Mouse (Mus musculus) CH12.LX (cell line): ENCODE results near the gene Exoc6b. TPM values are rescaled to one million over a fixed set of nuclear protein-coding genes. Genes with fewer than 3 reads are reported as not detected.

Experiments used
- DNase-seq: peaks from one replicate; pipeline ENCODE4 v3.0.0-alpha.2; 2013; ENCODE audit errors: extremely low read depth
- H3K27ac ChIP-seq: 2 replicates; pipeline ENCODE4 v1.5.1; 2012; ENCODE audit warnings: low read depth, mild to moderate bottlenecking, control low read depth, moderate library complexity; ENCODE audit not compliant: insufficient read depth
- H3K27me3 ChIP-seq: replicated peaks from 2 replicates; pipeline ENCODE3; 2012; ENCODE audit warnings: inconsistent platforms
- H3K36me3 ChIP-seq, 2 experiments: replicated peaks in 1 of 2; 2 replicates each; pipeline versions ENCODE3 to v1.6.1; 2012; ENCODE audit warnings: inconsistent platforms in 1 of 2, low read length in 1 of 2, mild to moderate bottlenecking in 1 of 2, mixed read lengths in 1 of 2, moderate library complexity in 1 of 2; ENCODE audit not compliant: control insufficient read depth in 1 of 2, insufficient read depth in 1 of 2
- H3K4me1 ChIP-seq, 2 experiments: 2 replicates each; pipeline ENCODE4 v1.6.1; 2012; ENCODE audit warnings: inconsistent platforms in 1 of 2, moderate library complexity in 1 of 2; ENCODE audit not compliant: insufficient read depth in 2 of 2, control insufficient read depth in 1 of 2
- H3K4me2 ChIP-seq: 2 replicates; pipeline ENCODE4 v1.6.1; 2012; ENCODE audit warnings: low read depth, mild to moderate bottlenecking, control low read depth; ENCODE audit not compliant: poor library complexity, insufficient read depth, severe bottlenecking
- H3K4me3 ChIP-seq, 3 experiments: fragments of 150-350 bp in 1 of 3; sonication (generic) in 1 of 3; replicated peaks in 1 of 3; 2 replicates each; pipeline versions ENCODE3 to v1.5.1; 2011 to 2012; ENCODE audit warnings: low read depth in 2 of 3, low read length in 2 of 3, mild to moderate bottlenecking in 2 of 3, moderate library complexity in 2 of 3, control low read depth in 1 of 3, improper control_type of control experiment in 1 of 3, inconsistent platforms in 1 of 3, mixed read lengths in 1 of 3; ENCODE audit not compliant: poor library complexity in 1 of 3
- H3K79me2 ChIP-seq: replicated peaks from 2 replicates; pipeline ENCODE4 v1.6.1; 2012; ENCODE audit warnings: mild to moderate bottlenecking, moderate library complexity; ENCODE audit not compliant: control insufficient read depth, poor library complexity, insufficient read depth, severe bottlenecking; ENCODE audit errors: extremely low read depth
- H3K9ac ChIP-seq: 2 replicates; pipeline ENCODE4 v1.6.1; 2012; ENCODE audit warnings: low read depth, mild to moderate bottlenecking, control low read depth, moderate library complexity; ENCODE audit not compliant: insufficient read depth
- H3K9me3 ChIP-seq: replicated peaks from 2 replicates; pipeline ENCODE3; 2012; ENCODE audit warnings: low read length, inconsistent platforms, mixed read lengths
- CHD1 ChIP-seq: IDR thresholded peaks from 2 replicates; pipeline ENCODE4 v1.6.1; 2012; ENCODE audit warnings: low read depth, low read length, improper control_type of control experiment, inconsistent platforms
- CHD2 ChIP-seq: IDR thresholded peaks from 2 replicates; pipeline ENCODE4 v1.6.1; 2011; ENCODE audit warnings: low read length, improper control_type of control experiment
- E2F4 ChIP-seq: IDR thresholded peaks from 2 replicates; pipeline ENCODE4 v1.6.1; 2011; ENCODE audit warnings: low read depth, low read length, improper control_type of control experiment; ENCODE audit not compliant: insufficient replicate concordance
- ETS1 ChIP-seq: conservative IDR thresholded peaks from 2 replicates; pipeline ENCODE4 v1.6.1; 2012; ENCODE audit warnings: low read depth, mild to moderate bottlenecking, inconsistent platforms, low read length, improper control_type of control experiment, moderate library complexity
- GABPA ChIP-seq: IDR thresholded peaks from 2 replicates; pipeline ENCODE4 v1.6.1; 2012; ENCODE audit warnings: low read depth, low read length, improper control_type of control experiment, inconsistent platforms; ENCODE audit not compliant: insufficient replicate concordance
- HCFC1 ChIP-seq: IDR thresholded peaks from 2 replicates; pipeline ENCODE4 v1.6.1; 2012; ENCODE audit warnings: low read depth, mild to moderate bottlenecking, inconsistent platforms, low read length, improper control_type of control experiment
- IRF4 ChIP-seq: IDR thresholded peaks from 2 replicates; pipeline ENCODE4 v1.6.1; 2014; ENCODE audit warnings: low read depth, mild to moderate bottlenecking, inconsistent platforms, low read length, improper control_type of control experiment
- JUND ChIP-seq: conservative IDR thresholded peaks from 2 replicates; pipeline ENCODE4 v1.6.1; 2011; ENCODE audit warnings: low read depth, low read length, improper control_type of control experiment
- KAT2A ChIP-seq: IDR thresholded peaks from 2 replicates; pipeline ENCODE4 v1.6.1; 2012; ENCODE audit warnings: low read length, improper control_type of control experiment, inconsistent platforms; ENCODE audit not compliant: insufficient replicate concordance
- MXI1 ChIP-seq: IDR thresholded peaks from 2 replicates; pipeline ENCODE4 v1.6.1; 2011; ENCODE audit warnings: mild to moderate bottlenecking, low read depth, low read length, improper control_type of control experiment
- NRF1 ChIP-seq: IDR thresholded peaks from 2 replicates; pipeline ENCODE4 v1.6.1; 2014; ENCODE audit warnings: low read depth, mild to moderate bottlenecking, inconsistent platforms, low read length, improper control_type of control experiment, moderate library complexity
- POLR2AphosphoS2 ChIP-seq: IDR thresholded peaks from 2 replicates; pipeline ENCODE4 v1.6.1; 2011; ENCODE audit warnings: low read depth, low read length, improper control_type of control experiment
- RAD21 ChIP-seq: IDR thresholded peaks from 2 replicates; pipeline ENCODE4 v1.6.1; 2011; ENCODE audit warnings: low read depth, mild to moderate bottlenecking, low read length, improper control_type of control experiment, moderate library complexity
- SIN3A ChIP-seq: IDR thresholded peaks from 2 replicates; pipeline ENCODE4 v1.6.1; 2012; ENCODE audit warnings: low read length, improper control_type of control experiment, inconsistent platforms
- TBP ChIP-seq: conservative IDR thresholded peaks from 2 replicates; pipeline ENCODE4 v1.6.1; 2011; ENCODE audit warnings: low read depth, low read length, improper control_type of control experiment
- TCF12 ChIP-seq: IDR thresholded peaks from 2 replicates; pipeline ENCODE4 v1.6.1; 2014; ENCODE audit warnings: low read depth, mild to moderate bottlenecking, inconsistent platforms, low read length, improper control_type of control experiment
- USF1 ChIP-seq: IDR thresholded peaks from 2 replicates; pipeline ENCODE4 v1.6.1; 2014; ENCODE audit warnings: low read depth, mild to moderate bottlenecking, inconsistent platforms, low read length, improper control_type of control experiment
- ZMIZ1 ChIP-seq: IDR thresholded peaks from 2 replicates; pipeline ENCODE4 v1.6.1; 2012; ENCODE audit warnings: low read depth, mild to moderate bottlenecking, inconsistent platforms, low read length, improper control_type of control experiment
- ZNF384 ChIP-seq: IDR thresholded peaks from 2 replicates; pipeline ENCODE4 v1.6.1; 2012; ENCODE audit warnings: low read depth, low read length, improper control_type of control experiment, inconsistent platforms
- dilution Hi-C: fragments of 300-500 bp; cut with MboI; formaldehyde crosslinking; loops from 2 replicates; pipeline ENCODE4 v1.14.3; 2020; ENCODE audit warnings: low sequenced_read_pairs; ENCODE audit not compliant: extremely low pct_unique_long_range_greater_than_20kb, extremely low pct_ligation_motif_present
- in situ Hi-C: fragments of 300-500 bp; cut with MboI; formaldehyde crosslinking; loops from 3 replicates; pipeline ENCODE4 v1.14.3; 2019; ENCODE audit warnings: low sequenced_read_pairs, low pct_ligation_motif_present, low pct_unique_long_range_greater_than_20kb, mixed read lengths
- polyA plus RNA-seq: library from polyadenylated mRNA; unstranded; fragments of >175 nt; gene quantifications from 2 replicates; pipeline ENCODE4 v1.2.1, GENCODE M21; 2012; ENCODE audit warnings: low read depth; ENCODE audit not compliant: insufficient read length
- total RNA-seq, 2 experiments: library from RNA; depleted of rRNA; stranded (reverse); fragments of 300-350 nt in 1 of 2; fragments of >200 nt in 1 of 2; gene quantifications; 2 replicates each; pipeline ENCODE4 v1.2.3; 2012 to 2014

Exoc6b gene
- total and polyA plus RNA-seq, 3 experiments = 1.7 to 5.2 (median 3.5) TPM

- Histone ChIP-seq H3K4me1 (no peaks in the 10 kb centered on the region), H3K36me3 (no peaks in the 10 kb centered on the region), H3K4me2 (no peak overlapping the region), H3K9me3 (no peaks in the 10 kb centered on the region), H3K79me2 (no peaks in the 10 kb centered on the region), H3K4me3 (no peak overlapping the region), H3K9ac (no peak overlapping the region), H3K27ac (no peak overlapping the region), H3K27me3 (no peaks in the 10 kb centered on the region)
- DNase-seq = no peak
- dilution Hi-C loops = no loop called here
- no peak for TF ChIP-seq SIN3A
- TF ChIP-seq TBP = no peak
- in situ Hi-C loops = no loop called here
Observed at GRCm38 (mm10) chr6:84693844-84694243, 375.5 kb downstream of the Exoc6b start.

- Histone ChIP-seq H3K36me3 (no peaks in the 10 kb centered on the region), H3K27me3 (no peaks in the 10 kb centered on the region), H3K79me2 (no peaks in the 10 kb centered on the region), H3K4me2 (no peak overlapping the region), H3K9ac (no peak overlapping the region), H3K9me3 (no peaks in the 10 kb centered on the region), H3K4me3 (no peak overlapping the region), H3K4me1 (no peaks in the 10 kb centered on the region), H3K27ac (no peak overlapping the region)
- in situ Hi-C loops = no loop called here
- no peak for TF ChIP-seq GABPA
- no peak for TF ChIP-seq TCF12
- TF ChIP-seq ZNF384 = no peak
- no peak for TF ChIP-seq KAT2A
- TF ChIP-seq MXI1 = no peak
- TF ChIP-seq ETS1 = no peak
- no peak for TF ChIP-seq CHD1
- no peak for DNase-seq
- dilution Hi-C loops = no loop called here
Observed at GRCm38 (mm10) chr6:84693204-84693603, 376.1 kb downstream of the Exoc6b start.

- H3K9me3 ChIP-seq = no peaks in the 10 kb centered on the region
- no peaks in the 10 kb centered on the region for H3K36me3 ChIP-seq
- H3K9ac ChIP-seq = no peak overlapping the region
- no peak overlapping the region for H3K27ac ChIP-seq
- DNase-seq = no peak
- dilution Hi-C loops = no loop called here
- no peaks in the 10 kb centered on the region for H3K79me2 ChIP-seq
- in situ Hi-C loops = no loop called here
- no peak for TF ChIP-seq RAD21
- TF ChIP-seq JUND = no peak
- TF ChIP-seq POLR2AphosphoS2 = no peak
- no peak for TF ChIP-seq NRF1
- TF ChIP-seq HCFC1 = no peak
- TF ChIP-seq E2F4 = no peak
- TF ChIP-seq CHD1 = no peak
- TF ChIP-seq CHD2 = no peak
- no peak for TF ChIP-seq TCF12
- TF ChIP-seq USF1 = no peak
- no peak for TF ChIP-seq ZMIZ1
- no peak for TF ChIP-seq IRF4
- no peak for TF ChIP-seq KAT2A
- TF ChIP-seq TBP = no peak
- TF ChIP-seq, all 38 proteins: peak for 0
- no peaks in the 10 kb centered on the region for H3K27me3 ChIP-seq
- H3K4me1 ChIP-seq = no peaks in the 10 kb centered on the region
- H3K4me3 ChIP-seq = no peak overlapping the region
- no peak overlapping the region for H3K4me2 ChIP-seq
Observed at GRCm38 (mm10) chr6:84691907-84692306, 377.4 kb downstream of the Exoc6b start.
